Mouse (Mus musculus): ENCODE data around the gene Olfr1032. TPM values are rescaled to one million over a fixed set of nuclear protein-coding genes. Genes with fewer than 3 reads are reported as not detected.
"Not testable (repeated sequence)": the region's sequence is repeated elsewhere in the genome, so short reads cannot be mapped to it uniquely, and the experiment has no call there.

The Olfr1032 gene
- total RNA-seq (2017) = not detected in 2 replicates

DNA sequence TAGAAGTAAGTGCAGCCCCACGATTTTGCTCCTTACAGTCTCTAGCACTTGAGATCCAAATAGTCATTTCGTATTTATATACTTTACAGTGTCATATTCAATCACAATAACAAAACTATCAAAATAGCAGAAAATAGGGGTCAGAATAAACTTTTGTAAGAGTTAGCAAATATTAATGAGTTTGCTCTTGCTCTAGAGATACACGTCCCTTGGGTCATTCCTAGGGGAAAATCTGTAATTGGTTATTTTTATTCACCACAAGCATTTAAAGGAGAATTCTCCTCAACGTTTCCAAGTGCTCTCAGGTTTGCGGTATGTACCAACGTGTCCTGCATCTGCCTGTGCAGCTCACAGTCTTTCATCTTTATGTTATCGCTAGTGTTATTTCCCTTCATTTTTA lies at the start of gene Olfr1032:
TSS of gene Olfr1032 (plus strand) at position 301 of the 400 bp plus-strand sequence.
- no peak for ATAC-seq (replicated peaks; ENCODE audit: low read depth, poor library complexity, severe bottlenecking)

DNA sequence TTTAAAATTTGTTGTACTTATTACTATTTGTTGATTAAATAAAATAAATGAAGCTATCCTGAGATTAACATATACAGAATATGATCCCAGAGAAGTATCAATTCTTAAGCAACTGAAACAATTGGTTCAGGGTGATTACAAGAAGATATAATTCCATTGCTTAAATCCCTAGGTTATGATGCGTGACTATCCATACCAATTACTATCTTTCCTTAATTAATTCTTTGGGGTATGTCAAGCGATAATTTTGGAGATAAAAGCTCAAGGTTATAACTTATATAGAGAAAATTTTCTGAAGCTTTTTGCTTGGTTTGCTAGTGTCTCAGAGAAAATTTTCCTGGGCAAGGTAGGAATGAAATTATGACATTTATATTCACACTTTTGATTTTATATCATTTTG lies 31.7 kb upstream of the Olfr1032 start, which contains the start of gene Olfr1029:
TSS of gene Olfr1029 (plus strand) at position 301 of the 400 bp plus-strand sequence.
- no peak for ATAC-seq (replicated peaks; ENCODE audit: low read depth, poor library complexity, severe bottlenecking)

DNA sequence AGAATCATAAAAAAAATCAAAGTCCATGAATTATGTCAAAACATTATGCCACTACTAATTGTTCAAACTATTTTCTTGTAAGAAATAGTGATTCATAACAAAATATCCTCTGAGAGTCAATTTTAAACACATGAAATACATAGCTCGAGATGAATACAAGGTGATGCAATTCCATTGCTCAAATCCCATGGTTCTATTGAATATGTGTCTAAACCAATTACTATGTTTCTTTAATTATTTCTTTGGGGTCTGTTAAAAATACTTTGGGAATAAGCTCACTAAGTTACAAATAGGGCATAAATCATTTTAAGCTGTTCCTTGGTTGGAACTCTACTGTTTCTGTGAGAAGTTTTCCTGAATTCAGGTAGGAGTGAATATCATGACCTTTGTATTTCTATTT lies 26.4 kb upstream of the Olfr1032 start, which contains the start of gene Olfr1030:
TSS of gene Olfr1030 (plus strand) at position 301 of the 400 bp plus-strand sequence.
- no peak for ATAC-seq (replicated peaks; ENCODE audit: low read depth, poor library complexity, severe bottlenecking)

DNA sequence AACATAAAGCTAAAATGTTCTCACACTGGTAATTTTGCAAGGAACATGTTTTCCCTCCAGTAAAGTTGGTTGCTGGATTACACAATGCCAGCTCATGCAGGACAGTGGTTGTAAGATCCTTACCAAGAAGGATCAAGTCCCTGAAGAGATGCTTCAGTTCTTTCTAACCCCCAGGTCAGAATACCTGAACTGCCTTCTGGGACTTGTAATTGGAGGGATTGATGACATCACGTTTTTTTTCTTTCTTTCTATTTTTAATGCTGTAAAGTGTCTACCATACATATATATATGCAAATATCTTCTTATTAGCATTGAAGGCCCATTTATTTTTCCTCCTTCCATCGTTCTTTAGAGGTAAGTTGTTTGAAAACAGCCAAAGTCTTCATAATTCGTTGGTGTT lies 15.3 kb upstream of the Olfr1032 start, which contains the start of gene Olfr1031:
TSS of gene Olfr1031 (plus strand) at position 301 of the 400 bp plus-strand sequence.
- no peak for ATAC-seq (replicated peaks; ENCODE audit: low read depth, poor library complexity, severe bottlenecking)

GRCm38 (mm10) chr2:86020406-86020805 lies 15.1 kb downstream of the Olfr1032 start, which contains the start of gene Olfr1033:
Olfr1033 (plus strand) TSS chr2:86020633.
- peak; percentile 63; the same call in 1 of the 2 replicates for ATAC-seq (replicated peaks; ENCODE audit: low read depth, poor library complexity, severe bottlenecking)

GRCm38 (mm10) chr2:86021518-86021917 lies 16.2 kb downstream of the Olfr1032 start:
- not testable (repeated sequence) for ATAC-seq (replicated peaks; ENCODE audit: low read depth, poor library complexity, severe bottlenecking)

- ATAC-seq (replicated peaks; ENCODE audit: low read depth, poor library complexity, severe bottlenecking) = no peak
These were observed 40.2 kb downstream of the Olfr1032 start, which contains the start of gene Olfr1034 for GRCm38 (mm10) chr2:86045561-86045960. Olfr1034 (plus strand) TSS chr2:86045861.

DNA sequence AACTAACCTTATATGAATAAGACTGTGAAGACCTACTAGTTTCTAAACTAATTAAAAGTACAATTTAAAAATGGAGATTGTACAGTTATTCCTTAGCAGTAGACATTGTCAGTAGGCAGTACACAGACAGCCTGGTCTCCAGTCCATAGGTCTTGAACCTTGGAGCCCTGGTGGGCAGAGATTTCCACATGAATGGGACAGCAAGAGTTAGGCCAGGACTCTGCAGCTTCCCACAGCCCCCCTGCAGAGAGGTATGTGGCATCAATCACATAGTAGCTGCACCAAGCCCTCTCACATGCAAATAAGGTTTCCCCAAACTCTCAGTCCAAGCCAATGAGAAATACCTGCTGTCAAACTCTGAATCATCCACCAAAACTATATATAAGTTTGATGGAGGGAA lies 45.4 kb downstream of the Olfr1032 start:
- ATAC-seq (replicated peaks; ENCODE audit: low read depth, poor library complexity, severe bottlenecking) = not testable (repeated sequence)

Other genes with a start within 250 kb of the Olfr1032 start
- not detected in 2 replicates for gene Olfr1012, start 242.8 kb upstream of the Olfr1032 start, total RNA-seq (2017)
- gene Olfr1013, start 238.4 kb upstream of the Olfr1032 start, total RNA-seq (2017) = not detected in 2 replicates
- gene Olfr1014, start 232.8 kb upstream of the Olfr1032 start, total RNA-seq (2017) = not detected in 2 replicates
- gene Olfr1015, start 223.5 kb upstream of the Olfr1032 start, total RNA-seq (2017) = not detected in 2 replicates
- gene Olfr1016, start 203.0 kb upstream of the Olfr1032 start, total RNA-seq (2017) = not detected in 2 replicates
- not detected in 2 replicates for gene Olfr1018, start 187.1 kb upstream of the Olfr1032 start, total RNA-seq (2017)
- not detected in 2 replicates for gene Olfr1019, start 160.1 kb upstream of the Olfr1032 start, total RNA-seq (2017)
- not detected in 2 replicates for gene Olfr1020, start 158.5 kb upstream of the Olfr1032 start, total RNA-seq (2017)
- not detected in 2 replicates for gene Olfr1022, start 136.9 kb upstream of the Olfr1032 start, total RNA-seq (2017)
- not detected in 2 replicates for gene Olfr1023, start 119.9 kb upstream of the Olfr1032 start, total RNA-seq (2017)
- gene Olfr1024, start 100.5 kb upstream of the Olfr1032 start, total RNA-seq (2017) = not detected in 2 replicates
- gene Olfr1025-ps1, start 90.3 kb upstream of the Olfr1032 start, total RNA-seq (2017) = not detected in 2 replicates
- not detected in 2 replicates for gene Olfr1026, start 84.0 kb upstream of the Olfr1032 start, total RNA-seq (2017)
- gene Olfr1028, start 55.1 kb upstream of the Olfr1032 start, total RNA-seq (2017) = not detected in 2 replicates
- not detected in 2 replicates for gene Olfr1029, start 31.6 kb upstream of the Olfr1032 start, total RNA-seq (2017)
- not detected in 2 replicates for gene Olfr1030, start 26.3 kb upstream of the Olfr1032 start, total RNA-seq (2017)
- gene Olfr1031, start 15.2 kb upstream of the Olfr1032 start, total RNA-seq (2017) = not detected in 2 replicates
- gene Olfr1033, start 15.1 kb downstream of the Olfr1032 start, total RNA-seq (2017) = 0.18 TPM in 1 of 2 replicates, not detected in the other
- not detected in 2 replicates for gene Olfr1034, start 40.3 kb downstream of the Olfr1032 start, total RNA-seq (2017)
- gene Olfr1036, start 68.5 kb downstream of the Olfr1032 start, total RNA-seq (2017) = not detected in 2 replicates
- gene Olfr1037, start 81.8 kb downstream of the Olfr1032 start, total RNA-seq (2017) = not detected in 2 replicates
- gene Olfr1039, start 130.4 kb downstream of the Olfr1032 start, total RNA-seq (2017) = not detected in 2 replicates
- not detected in 2 replicates for gene Olfr1040, start 141.2 kb downstream of the Olfr1032 start, total RNA-seq (2017)
- gene Olfr1042, start 156.3 kb downstream of the Olfr1032 start, total RNA-seq (2017) = not detected in 2 replicates
- not detected in 2 replicates for gene Olfr1043, start 162.0 kb downstream of the Olfr1032 start, total RNA-seq (2017)
- gene Olfr1044, start 172.3 kb downstream of the Olfr1032 start, total RNA-seq (2017) = not detected in 2 replicates
- not detected in 2 replicates for gene Olfr52, start 180.1 kb downstream of the Olfr1032 start, total RNA-seq (2017)
- gene Olfr1045, start 197.5 kb downstream of the Olfr1032 start, total RNA-seq (2017) = not detected in 2 replicates
- gene Olfr1046, start 213.8 kb downstream of the Olfr1032 start, total RNA-seq (2017) = not detected in 2 replicates
- gene Olfr1047, start 225.9 kb downstream of the Olfr1032 start, total RNA-seq (2017) = not detected in 2 replicates
- not detected in 2 replicates for gene Olfr1048, start 234.7 kb downstream of the Olfr1032 start, total RNA-seq (2017)

All from common myeloid progenitor, adult 5-6 weeks (primary cell).